Mouse (Mus musculus): ENCODE data around the gene Pla2g5.

- no peak for TF ChIP-seq CTCF (IDR thresholded peaks at IDR 0.05)
- TF ChIP-seq EP300 (IDR thresholded peaks at IDR 0.05; ENCODE audit: insufficient read depth, low read depth, low read length) = no peak
- no peak for TF ChIP-seq POLR2A (IDR thresholded peaks at IDR 0.05; ENCODE audit: insufficient read depth, low read depth, low read length)
Measured at GRCm38 (mm10) chr4:138755983-138756382, 107.3 kb downstream of the Pla2g5 start.
